In the genomic region with DNA sequence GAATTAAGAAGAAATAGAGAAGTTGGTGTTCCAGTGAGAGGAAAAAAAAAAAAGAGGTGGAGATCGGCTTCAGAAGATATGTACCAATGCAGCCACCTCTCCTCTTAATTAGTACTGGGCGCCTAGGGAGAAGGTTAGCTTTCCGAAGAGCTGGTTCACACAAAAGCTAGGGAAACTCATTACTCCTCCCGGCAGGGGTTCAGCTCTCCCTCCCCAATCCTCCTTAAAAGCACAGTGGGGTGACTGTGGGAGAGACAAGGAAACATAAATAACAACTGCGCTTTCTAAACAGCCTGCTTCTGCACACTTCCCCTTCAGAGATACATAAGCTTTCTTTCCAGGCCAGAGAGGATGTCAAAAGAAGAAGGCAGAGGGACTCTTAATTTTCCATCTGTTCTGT, we compare ENCODE assay signal across 18 mouse cellular contexts.
A peak's percentile ranks its signal among the peaks of the same experiment; 100 is the strongest.
DNase-seq lines count a peak whose midpoint lies in the region; ATAC-seq and TF ChIP-seq lines count a peak whose summit lies in the region.
"Had no signal": no experiment of that assay in that cellular context is flagged by ENCODE, and none has a peak within 500 bp of the region (broad histone marks: within the 10 kb centered on the region; RNA-seq: fewer than 3 reads in every experiment).

No protein-coding gene starts in this region.

- WGBS in forebrain, embryonic 14.5 days = 2% methylated on average over 5 of the region's 5 CpGs
- WGBS in forebrain, embryonic 12.5 days = 1% methylated on average over 5 of the region's 5 CpGs
- 3% methylated on average over 5 of the region's 5 CpGs for WGBS in midbrain, embryonic 13.5 days
- WGBS in midbrain, embryonic 10.5 days = 2% methylated on average over 5 of the region's 5 CpGs
- WGBS in hindbrain, postnatal 0 days = 11% methylated on average over 5 of the region's 5 CpGs

- H3K4me2 ChIP-seq in forebrain, embryonic 14.5 days (ENCODE audit: low read length) = no peak overlapping the region
- H3K4me2 ChIP-seq in forebrain, embryonic 12.5 days = no peak overlapping the region
- no peak overlapping the region for H3K4me2 ChIP-seq in midbrain, embryonic 13.5 days (replicated peaks)
- H3K4me2 ChIP-seq in hindbrain, postnatal 0 days (ENCODE audit: low read depth, low read length) = no peak overlapping the region
- H3K4me2 ChIP-seq: heart, embryonic 15.5 days had no signal

- no peak overlapping the region for H3K9ac ChIP-seq in forebrain, embryonic 14.5 days (ENCODE audit: low read length)
- no peak overlapping the region for H3K9ac ChIP-seq in forebrain, embryonic 12.5 days
- no peak overlapping the region for H3K9ac ChIP-seq in midbrain, embryonic 13.5 days (replicated peaks)
- no peak overlapping the region for H3K9ac ChIP-seq in hindbrain, postnatal 0 days (replicated peaks; ENCODE audit: low read length)
- H3K9ac ChIP-seq: heart, embryonic 15.5 days had no signal

- peak; percentile 41 for DNase-seq in forebrain, embryonic 14.5 days (ENCODE audit: low spot score)
- no peak for DNase-seq in midbrain, embryonic 10.5 days (ENCODE audit: low spot score)
- DNase-seq in hindbrain, postnatal 0 days (ENCODE audit: low spot score) = peak; percentile 43
- peak; percentile 40 for DNase-seq in retina, postnatal 1 day
- no peak for DNase-seq in right cerebral cortex, postnatal 36 days (ENCODE audit: low spot score in 2 of 2)
- no peak for DNase-seq in cerebellum, adult 9-10 months
- DNase-seq: B cell, adult 2 months; heart, adult 18-20 months; layer of hippocampus, adult 9-11 months; liver; lung, adult 18-20 months; lung, postnatal 4 days; right cerebral cortex, postnatal 25 days had no signal

- H3K27ac ChIP-seq in forebrain, embryonic 14.5 days (ENCODE audit: low read depth, low read length) = no peak overlapping the region
- no peak overlapping the region for H3K27ac ChIP-seq in forebrain, embryonic 12.5 days
- 0 out of 2 replicates have a peak overlapping the region, but pooled peaks have one; percentile 19 for H3K27ac ChIP-seq in midbrain, embryonic 13.5 days
- H3K27ac ChIP-seq in midbrain, embryonic 10.5 days (replicated peaks) = no peak overlapping the region
- no peak overlapping the region for H3K27ac ChIP-seq in hindbrain, postnatal 0 days
- H3K27ac ChIP-seq: embryonic facial prominence, embryonic 10.5 days; heart, embryonic 15.5 days had no signal

- H3K36me3 ChIP-seq in forebrain, embryonic 14.5 days (ENCODE audit: control insufficient read depth, insufficient read depth, low read length) = no peaks in the 10 kb centered on the region
- H3K36me3 ChIP-seq in forebrain, embryonic 12.5 days (replicated peaks) = no peaks in the 10 kb centered on the region
- H3K36me3 ChIP-seq in midbrain, embryonic 13.5 days = no peaks in the 10 kb centered on the region
- H3K36me3 ChIP-seq in midbrain, embryonic 10.5 days = no peaks in the 10 kb centered on the region
- H3K36me3 ChIP-seq in hindbrain, postnatal 0 days (ENCODE audit: insufficient read depth, low read length) = no peaks in the 10 kb centered on the region
- H3K36me3 ChIP-seq: embryonic facial prominence, embryonic 10.5 days; heart, embryonic 15.5 days had no signal

- no peak for TF ChIP-seq CTCF in hindbrain, postnatal 0 days (IDR thresholded peaks at IDR 0.05; ENCODE audit: low read depth)

- no peaks in the 10 kb centered on the region for H3K9me3 ChIP-seq in forebrain, embryonic 14.5 days (replicated peaks; ENCODE audit: control insufficient read depth, low read length)
- no peaks in the 10 kb centered on the region for H3K9me3 ChIP-seq in forebrain, embryonic 12.5 days
- no peaks in the 10 kb centered on the region for H3K9me3 ChIP-seq in midbrain, embryonic 13.5 days
- H3K9me3 ChIP-seq in midbrain, embryonic 10.5 days (replicated peaks) = no peaks in the 10 kb centered on the region
- H3K9me3 ChIP-seq in hindbrain, postnatal 0 days (ENCODE audit: low read length) = no peaks in the 10 kb centered on the region
- H3K9me3 ChIP-seq: embryonic facial prominence, embryonic 10.5 days; heart, embryonic 15.5 days had no signal

- no peak for ATAC-seq in forebrain, embryonic 14.5 days
- no peak; the same call in 1 of the 2 replicates for ATAC-seq in forebrain, embryonic 12.5 days (ENCODE audit: low FRiP score)
- peak; percentile 37; the same call in 1 of the 2 replicates for ATAC-seq in midbrain, embryonic 13.5 days
- no peak for ATAC-seq in hindbrain, postnatal 0 days

- no peak overlapping the region for H3K4me3 ChIP-seq in forebrain, embryonic 14.5 days (ENCODE audit: low read depth, low read length)
- no peak overlapping the region for H3K4me3 ChIP-seq in forebrain, embryonic 12.5 days (replicated peaks)
- no peak overlapping the region for H3K4me3 ChIP-seq in midbrain, embryonic 13.5 days (replicated peaks)
- H3K4me3 ChIP-seq in midbrain, embryonic 10.5 days = no peak overlapping the region
- no peak overlapping the region for H3K4me3 ChIP-seq in hindbrain, postnatal 0 days (ENCODE audit: low read length)
- H3K4me3 ChIP-seq: embryonic facial prominence, embryonic 10.5 days; erythroblast, embryonic 14.5 days; heart, embryonic 15.5 days had no signal

- H3K27me3 ChIP-seq in forebrain, embryonic 14.5 days (replicated peaks; ENCODE audit: control insufficient read depth, insufficient read depth, low read length) = no peaks in the 10 kb centered on the region
- H3K27me3 ChIP-seq in forebrain, embryonic 12.5 days = no peaks in the 10 kb centered on the region
- H3K27me3 ChIP-seq in midbrain, embryonic 13.5 days = no peaks in the 10 kb centered on the region
- no peaks in the 10 kb centered on the region for H3K27me3 ChIP-seq in midbrain, embryonic 10.5 days (ENCODE audit: low read depth, poor library complexity, severe bottlenecking)
- H3K27me3 ChIP-seq in hindbrain, postnatal 0 days (ENCODE audit: insufficient read depth, low read length) = no peaks in the 10 kb centered on the region
- H3K27me3 ChIP-seq: heart, embryonic 15.5 days had no signal

- H3K4me1 ChIP-seq in forebrain, embryonic 14.5 days (ENCODE audit: control insufficient read depth, insufficient read depth, low read length) = peaks cover 10% of the 10 kb centered on the region; the same call in 1 of the 2 replicates
- H3K4me1 ChIP-seq in forebrain, embryonic 12.5 days = peaks cover 19% of the 10 kb centered on the region
- H3K4me1 ChIP-seq in midbrain, embryonic 13.5 days (replicated peaks) = peaks cover 19% of the 10 kb centered on the region
- peaks cover 10% of the 10 kb centered on the region for H3K4me1 ChIP-seq in midbrain, embryonic 10.5 days
- H3K4me1 ChIP-seq in hindbrain, postnatal 0 days (ENCODE audit: insufficient read depth, low read length) = peaks cover 14% of the 10 kb centered on the region; the same call in 1 of the 2 replicates
- H3K4me1 ChIP-seq: heart, embryonic 15.5 days had no signal

Comparison
In these comparisons a context has a peak if more than half of its experiments do, and no peak if none do; other contexts are left out.
1. DNase-seq: peak in forebrain, embryonic 14.5 days (single experiment), hindbrain, postnatal 0 days (single experiment) and retina, postnatal 1 day (single experiment); none in midbrain, embryonic 10.5 days (single experiment), right cerebral cortex, postnatal 36 days (0 of 2) and cerebellum, adult 9-10 months (single experiment).